Mouse (Mus musculus): ENCODE data around the gene Pigk. TPM values are rescaled to one million over a fixed set of nuclear protein-coding genes. Genes with fewer than 3 reads are reported as not detected.

Gene Pigk
- polyA plus RNA-seq, 1 experiment from 2014 or later: 36.9 TPM

DNA sequence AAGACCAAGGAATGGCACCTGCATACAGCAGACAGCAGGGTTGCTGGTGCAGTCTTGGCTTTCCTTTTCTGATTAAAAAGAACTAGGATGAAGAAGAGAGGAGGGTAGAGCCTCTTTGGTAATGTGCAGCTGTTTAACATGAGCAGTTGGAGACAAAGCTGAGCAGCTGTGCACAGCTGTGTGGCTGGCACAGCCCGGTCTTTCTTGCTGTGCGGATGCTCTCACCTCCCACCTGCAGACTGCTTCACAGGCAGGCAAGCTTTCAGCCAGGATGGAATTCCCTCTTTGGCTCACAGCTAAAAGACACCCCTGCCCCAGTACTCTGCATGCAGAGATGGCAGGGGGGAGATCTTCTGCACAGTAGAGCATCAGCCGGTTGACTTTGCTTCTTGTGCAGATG is 230.9 kb downstream of the Pigk start:
- H3K9me3 ChIP-seq (replicated peaks): no peaks in the 10 kb centered on the region
- H3K4me1 ChIP-seq (replicated peaks): no peaks in the 10 kb centered on the region
- no peak overlapping the region for H3K4me3 ChIP-seq
- H3K4me2 ChIP-seq: no peak overlapping the region
- no peaks in the 10 kb centered on the region for H3K36me3 ChIP-seq
- H3K27me3 ChIP-seq: no peaks in the 10 kb centered on the region
- no peak; the same call in 1 of the 2 replicates for ATAC-seq (replicated peaks; ENCODE audit: insufficient number of reproducible peaks, insufficient read depth, low FRiP score, low read depth)
- no peak overlapping the region for H3K9ac ChIP-seq
- H3K27ac ChIP-seq: no peak overlapping the region
- 69% methylated on average over 3 of the region's 3 CpGs for WGBS

DNA sequence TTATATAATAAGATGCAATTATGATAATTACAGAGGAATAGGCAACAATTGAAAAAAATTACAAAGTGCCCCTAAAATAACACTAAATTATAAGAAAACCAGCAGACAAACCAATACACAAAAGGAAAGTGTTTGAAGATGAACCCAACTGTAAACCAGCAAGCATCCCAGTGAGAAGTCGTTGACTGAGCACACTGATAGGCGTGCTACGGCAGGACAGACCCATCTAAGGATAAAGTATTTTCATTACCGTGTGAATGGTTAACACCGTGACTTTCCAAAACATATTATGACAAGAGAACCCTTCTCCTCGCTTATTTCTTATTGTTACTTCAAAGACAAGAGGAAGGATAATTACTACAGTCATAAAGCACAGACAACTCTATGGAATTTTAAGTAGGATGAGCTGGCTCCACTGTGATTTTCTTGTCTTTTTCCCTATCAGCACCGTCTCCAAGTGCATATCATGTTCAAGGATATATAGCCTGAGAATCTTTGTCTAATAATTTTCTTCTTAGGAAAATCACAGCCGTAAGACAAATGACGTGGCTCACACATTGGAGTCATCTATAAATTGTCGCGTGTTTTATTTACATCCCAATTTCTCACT is 233.2 kb downstream of the Pigk start:
- ATAC-seq (replicated peaks; ENCODE audit: insufficient number of reproducible peaks, insufficient read depth, low FRiP score, low read depth): no peak
- WGBS: 82% methylated on average over 11 of the region's 11 CpGs
- H3K36me3 ChIP-seq: no peaks in the 10 kb centered on the region
- no peak overlapping the region for H3K9ac ChIP-seq
- H3K4me3 ChIP-seq: no peak overlapping the region
- no peak overlapping the region for H3K4me2 ChIP-seq
- no peaks in the 10 kb centered on the region for H3K27me3 ChIP-seq
- H3K4me1 ChIP-seq (replicated peaks): no peaks in the 10 kb centered on the region
- H3K27ac ChIP-seq: no peak overlapping the region
- H3K9me3 ChIP-seq (replicated peaks): no peaks in the 10 kb centered on the region; the same call in 1 of the 2 replicates

DNA sequence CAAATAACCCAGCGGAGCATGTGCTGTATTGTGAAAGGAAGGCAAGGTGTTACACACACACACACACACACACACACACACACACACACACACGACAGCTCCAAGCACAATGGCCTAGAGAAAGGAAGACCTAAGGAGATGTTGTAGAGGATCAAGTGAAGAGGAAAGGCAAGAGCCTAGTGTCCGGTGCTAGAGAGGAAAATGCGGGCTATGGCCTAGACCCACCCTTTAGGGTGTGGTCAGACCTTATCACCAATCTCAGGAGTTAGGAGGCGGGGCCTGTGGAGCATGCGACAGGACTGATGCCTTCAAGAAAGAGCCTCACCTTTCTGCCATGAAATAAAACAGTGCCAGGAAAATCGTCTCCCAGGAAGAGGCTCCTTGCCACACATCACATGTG is 234.7 kb downstream of the Pigk start:
- 85% methylated on average over 7 of the region's 7 CpGs for WGBS

DNA sequence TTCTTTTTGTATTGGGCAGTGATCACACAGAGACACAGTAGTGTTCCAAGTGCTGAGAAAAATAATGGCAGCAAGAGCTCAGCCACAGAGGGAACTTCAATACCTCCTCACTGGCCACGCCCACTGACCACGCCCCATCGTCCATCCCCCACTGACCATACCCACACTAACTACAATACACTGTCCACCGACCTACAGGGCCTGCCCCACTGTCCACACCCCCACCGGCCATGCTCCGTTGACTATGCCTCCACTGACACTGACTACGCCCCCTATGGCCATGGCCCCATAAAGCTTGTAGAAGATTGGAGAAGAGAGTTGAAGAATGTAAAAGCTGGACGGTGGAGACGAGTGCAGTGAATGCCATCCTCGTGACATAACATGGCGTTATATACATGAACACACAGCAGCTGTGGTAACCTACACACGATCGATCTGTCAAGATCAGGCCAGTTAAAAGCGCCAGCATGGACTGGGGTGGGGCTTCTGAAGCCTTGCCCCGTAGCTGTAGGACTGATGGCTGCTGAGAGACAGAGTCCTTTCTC is 235.4 kb downstream of the Pigk start:
- H3K4me3 ChIP-seq: no peak overlapping the region
- H3K9ac ChIP-seq: no peak overlapping the region
- ATAC-seq (replicated peaks; ENCODE audit: insufficient number of reproducible peaks, insufficient read depth, low FRiP score, low read depth): no peak
- no peaks in the 10 kb centered on the region; the same call in 1 of the 2 replicates for H3K9me3 ChIP-seq (replicated peaks)
- no peak overlapping the region for H3K27ac ChIP-seq
- H3K4me2 ChIP-seq: no peak overlapping the region
- no peaks in the 10 kb centered on the region for H3K36me3 ChIP-seq
- H3K27me3 ChIP-seq: no peaks in the 10 kb centered on the region
- H3K4me1 ChIP-seq (replicated peaks): no peaks in the 10 kb centered on the region
- WGBS: 86% methylated on average over 15 of the region's 15 CpGs

More for the DNA sequence above, 234.7 kb downstream of the Pigk start:
- H3K9me3 ChIP-seq (replicated peaks): no peaks in the 10 kb centered on the region; the same call in 1 of the 2 replicates
- H3K4me3 ChIP-seq: no peak overlapping the region
- H3K36me3 ChIP-seq: no peaks in the 10 kb centered on the region
- H3K27me3 ChIP-seq: no peaks in the 10 kb centered on the region
- ATAC-seq (replicated peaks; ENCODE audit: insufficient number of reproducible peaks, insufficient read depth, low FRiP score, low read depth): no peak
- H3K27ac ChIP-seq: no peak overlapping the region
- H3K4me2 ChIP-seq: no peak overlapping the region
- no peaks in the 10 kb centered on the region for H3K4me1 ChIP-seq (replicated peaks)
- no peak overlapping the region for H3K9ac ChIP-seq

DNA sequence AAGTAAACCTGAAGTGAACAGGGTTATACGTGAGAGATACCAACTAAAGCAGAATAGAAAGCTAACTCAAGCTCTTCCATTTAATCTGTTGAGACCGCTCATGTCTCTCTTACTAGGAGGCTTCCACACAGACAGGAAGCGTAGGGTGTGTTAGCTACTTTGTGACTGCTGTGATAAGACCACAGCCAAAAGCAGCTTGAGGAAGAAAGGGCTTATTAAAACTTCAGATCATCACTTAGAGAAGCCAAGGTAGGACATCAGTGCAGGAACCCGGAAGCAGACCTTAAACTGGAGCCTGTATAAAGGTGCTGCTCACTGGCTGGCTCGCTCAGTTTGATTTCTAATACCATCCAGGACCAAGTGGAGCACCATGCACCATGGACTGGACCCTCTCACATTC is 236.4 kb downstream of the Pigk start:
- no peak for ATAC-seq (replicated peaks; ENCODE audit: insufficient number of reproducible peaks, insufficient read depth, low FRiP score, low read depth)
- H3K4me2 ChIP-seq: no peak overlapping the region
- WGBS: 75% methylated on average over 5 of the region's 5 CpGs
- no peaks in the 10 kb centered on the region for H3K36me3 ChIP-seq
- no peak overlapping the region for H3K4me3 ChIP-seq
- no peaks in the 10 kb centered on the region for H3K27me3 ChIP-seq
- no peaks in the 10 kb centered on the region for H3K4me1 ChIP-seq (replicated peaks)
- no peak overlapping the region for H3K27ac ChIP-seq
- no peak overlapping the region for H3K9ac ChIP-seq
- H3K9me3 ChIP-seq (replicated peaks): no peaks in the 10 kb centered on the region; the same call in 1 of the 2 replicates

DNA sequence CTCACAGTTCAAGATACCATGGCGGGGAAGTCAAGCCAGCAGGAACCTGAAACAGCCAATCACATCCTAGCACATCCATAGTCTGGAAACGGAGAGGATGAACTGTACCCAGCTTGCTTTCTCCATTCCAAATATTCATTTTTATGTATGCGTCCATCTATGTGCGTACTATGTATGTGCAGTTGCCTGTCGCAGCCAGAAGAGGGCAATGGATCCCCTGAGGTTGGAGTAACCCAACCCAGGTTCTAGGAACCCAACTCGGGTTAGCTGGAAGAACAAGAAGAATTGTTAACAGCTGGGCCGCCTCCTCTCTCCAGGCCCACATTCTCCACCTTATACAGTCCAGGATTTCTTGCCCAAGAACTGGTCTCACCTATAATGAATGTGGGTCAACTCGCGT is 237.0 kb downstream of the Pigk start:
- 93% methylated on average over 9 of the region's 9 CpGs for WGBS
- Histone ChIP-seq H3K9me3 (replicated peaks) (no peaks in the 10 kb centered on the region; the same call in 1 of the 2 replicates), H3K4me3 (no peak overlapping the region), H3K4me2 (no peak overlapping the region), H3K27me3 (no peaks in the 10 kb centered on the region), H3K36me3 (no peaks in the 10 kb centered on the region), H3K9ac (no peak overlapping the region), H3K27ac (no peak overlapping the region), H3K4me1 (replicated peaks) (no peaks in the 10 kb centered on the region)
- no peak for ATAC-seq (replicated peaks; ENCODE audit: insufficient number of reproducible peaks, insufficient read depth, low FRiP score, low read depth)

DNA sequence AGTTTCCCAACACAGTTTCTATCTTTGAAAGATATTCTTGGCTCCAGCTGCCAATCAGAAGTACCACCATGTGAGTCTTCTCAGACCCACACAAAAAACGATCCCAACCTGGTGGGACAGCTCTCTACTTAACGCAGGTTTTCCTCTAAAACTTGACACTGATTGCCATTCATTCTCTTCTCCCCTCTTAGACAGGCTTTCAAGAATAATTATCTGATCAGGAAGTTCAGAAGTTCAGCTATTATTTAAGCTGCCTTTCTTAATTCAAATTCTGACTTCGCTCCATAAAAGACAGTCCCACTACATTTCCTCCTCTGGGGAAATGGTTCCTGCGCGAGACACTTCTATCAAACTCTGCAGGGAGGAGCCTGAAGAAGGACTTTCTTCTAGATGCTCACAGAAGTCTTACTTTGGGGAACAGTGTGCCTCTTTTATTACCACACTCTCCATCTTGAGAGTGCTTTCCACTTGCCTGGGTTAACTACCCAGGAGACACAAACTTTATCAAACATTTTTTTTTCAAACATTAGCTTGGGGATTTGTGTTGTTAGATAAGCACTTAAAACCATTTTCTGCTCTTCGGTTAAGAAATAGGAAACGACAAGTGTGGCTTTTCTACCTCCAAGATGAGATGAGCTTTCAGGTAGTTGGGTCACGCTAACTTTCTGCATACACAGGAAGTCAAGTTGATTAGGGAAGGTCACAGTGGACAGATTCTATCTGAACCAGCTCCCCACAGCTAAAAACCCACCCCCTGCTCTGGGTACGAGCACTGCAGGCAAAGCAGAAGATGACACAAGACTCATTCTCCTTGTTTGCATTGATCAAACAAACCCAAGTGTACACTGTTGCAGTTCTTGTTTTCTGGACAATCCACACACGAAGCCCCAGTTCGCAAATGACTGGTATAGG is 238.0 kb downstream of the Pigk start:
- Histone ChIP-seq H3K9ac (no peak overlapping the region), H3K9me3 (replicated peaks) (no peaks in the 10 kb centered on the region; the same call in 1 of the 2 replicates), H3K36me3 (no peaks in the 10 kb centered on the region), H3K27ac (no peak overlapping the region), H3K27me3 (no peaks in the 10 kb centered on the region), H3K4me2 (no peak overlapping the region), H3K4me1 (replicated peaks) (no peaks in the 10 kb centered on the region), H3K4me3 (no peak overlapping the region)
- no peak for ATAC-seq (replicated peaks; ENCODE audit: insufficient number of reproducible peaks, insufficient read depth, low FRiP score, low read depth)
- WGBS: 60% methylated on average over 11 of the region's 11 CpGs

DNA sequence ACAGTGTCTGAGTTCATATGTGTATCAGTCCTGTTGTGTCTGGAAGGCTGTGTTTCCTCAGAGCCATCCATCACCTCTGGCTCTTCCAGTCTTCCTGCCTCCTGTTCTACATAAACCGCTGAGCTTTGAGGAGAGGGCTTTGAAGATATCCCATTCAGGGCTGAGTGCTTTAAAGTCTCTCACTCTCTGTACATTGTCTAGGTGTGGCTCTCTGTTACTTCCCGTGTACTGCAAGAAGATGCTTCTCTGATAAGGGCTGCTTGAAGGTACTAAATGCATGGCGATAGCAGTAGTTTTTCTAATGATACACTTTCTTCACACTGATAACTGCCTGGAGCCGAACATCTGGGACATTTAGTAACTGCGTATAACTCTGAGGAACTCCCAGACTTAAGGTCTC is 242.1 kb downstream of the Pigk start:
- Histone ChIP-seq H3K27me3 (no peaks in the 10 kb centered on the region), H3K4me2 (no peak overlapping the region), H3K36me3 (no peaks in the 10 kb centered on the region), H3K4me1 (replicated peaks) (no peaks in the 10 kb centered on the region), H3K9ac (no peak overlapping the region), H3K27ac (no peak overlapping the region), H3K4me3 (no peak overlapping the region), H3K9me3 (replicated peaks) (no peaks in the 10 kb centered on the region; the same call in 1 of the 2 replicates)
- no peak for ATAC-seq (replicated peaks; ENCODE audit: insufficient number of reproducible peaks, insufficient read depth, low FRiP score, low read depth)
- 50% methylated on average over 5 of the region's 5 CpGs for WGBS

DNA sequence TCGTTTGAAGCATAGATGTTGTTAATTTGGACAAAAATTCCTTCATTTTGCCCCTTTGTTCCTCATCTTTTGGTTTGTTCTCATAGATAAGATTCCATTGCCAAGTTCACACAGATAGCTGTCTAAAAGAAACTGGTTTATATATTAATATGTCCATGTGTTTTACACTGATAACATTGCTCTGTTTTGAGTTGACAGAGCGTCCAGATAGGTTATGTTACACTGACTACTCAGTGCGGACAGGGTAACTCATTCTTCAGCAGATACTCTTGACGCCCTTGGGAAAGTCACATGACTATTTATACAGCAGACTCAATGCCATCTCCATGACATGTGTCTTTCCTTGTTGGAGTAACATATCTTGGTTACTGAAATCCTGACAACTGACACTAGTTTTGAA is 242.9 kb downstream of the Pigk start:
- H3K9me3 ChIP-seq (replicated peaks): no peaks in the 10 kb centered on the region; the same call in 1 of the 2 replicates
- H3K36me3 ChIP-seq: no peaks in the 10 kb centered on the region
- no peak overlapping the region for H3K27ac ChIP-seq
- H3K4me2 ChIP-seq: no peak overlapping the region
- H3K4me3 ChIP-seq: no peak overlapping the region
- H3K27me3 ChIP-seq: no peaks in the 10 kb centered on the region
- WGBS: 64% methylated on average over 4 of the region's 4 CpGs
- no peaks in the 10 kb centered on the region for H3K4me1 ChIP-seq (replicated peaks)
- H3K9ac ChIP-seq: no peak overlapping the region
- no peak for ATAC-seq (replicated peaks; ENCODE audit: insufficient number of reproducible peaks, insufficient read depth, low FRiP score, low read depth)

DNA sequence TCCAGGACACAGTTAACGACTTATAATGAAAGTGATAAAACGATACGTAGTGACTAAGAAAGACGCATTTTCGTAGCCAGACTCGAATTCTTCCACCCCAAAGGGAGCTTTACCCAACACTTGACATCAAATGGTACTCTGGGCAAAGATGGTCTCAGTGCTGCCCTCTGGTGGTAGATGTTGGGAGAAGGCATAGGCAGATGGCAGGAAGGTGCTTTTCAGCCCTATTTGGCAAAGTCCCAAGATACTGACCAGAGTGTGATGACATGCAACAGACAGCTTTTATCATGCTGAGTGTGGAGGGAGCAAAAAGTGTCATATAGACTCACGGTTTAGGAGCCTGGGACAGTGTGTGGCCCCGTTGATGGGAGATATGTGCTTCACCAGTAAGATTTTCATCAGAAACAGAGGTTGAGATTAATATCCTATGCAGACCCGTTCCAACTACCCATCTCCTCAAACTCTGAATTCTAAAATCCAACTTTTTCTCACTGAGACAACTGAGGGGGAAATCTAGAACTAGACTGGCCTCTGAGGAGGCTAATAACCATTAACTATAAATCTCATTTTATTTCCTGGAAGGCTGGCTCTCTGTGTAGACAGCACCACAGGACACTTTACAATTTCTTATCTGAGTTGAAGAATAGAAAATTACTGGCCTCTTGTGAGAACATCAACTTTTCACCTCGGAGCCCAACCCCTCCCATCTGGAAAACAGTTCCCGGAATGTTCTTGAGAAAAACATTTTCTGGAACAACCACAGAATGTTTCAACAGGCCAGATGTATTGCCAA is 244.7 kb downstream of the Pigk start:
- H3K4me2 ChIP-seq: no peak overlapping the region
- no peaks in the 10 kb centered on the region for H3K27me3 ChIP-seq
- H3K4me3 ChIP-seq: no peak overlapping the region
- H3K27ac ChIP-seq: no peak overlapping the region
- whole genome bisulfite sequencing: 53% methylated on average over 11 of the region's 11 CpGs
- no peaks in the 10 kb centered on the region; the same call in 1 of the 2 replicates for H3K9me3 ChIP-seq (replicated peaks)
- H3K9ac ChIP-seq: no peak overlapping the region
- no peaks in the 10 kb centered on the region for H3K4me1 ChIP-seq (replicated peaks)
- H3K36me3 ChIP-seq: no peaks in the 10 kb centered on the region
- no peak for ATAC-seq (replicated peaks; ENCODE audit: insufficient number of reproducible peaks, insufficient read depth, low FRiP score, low read depth)

DNA sequence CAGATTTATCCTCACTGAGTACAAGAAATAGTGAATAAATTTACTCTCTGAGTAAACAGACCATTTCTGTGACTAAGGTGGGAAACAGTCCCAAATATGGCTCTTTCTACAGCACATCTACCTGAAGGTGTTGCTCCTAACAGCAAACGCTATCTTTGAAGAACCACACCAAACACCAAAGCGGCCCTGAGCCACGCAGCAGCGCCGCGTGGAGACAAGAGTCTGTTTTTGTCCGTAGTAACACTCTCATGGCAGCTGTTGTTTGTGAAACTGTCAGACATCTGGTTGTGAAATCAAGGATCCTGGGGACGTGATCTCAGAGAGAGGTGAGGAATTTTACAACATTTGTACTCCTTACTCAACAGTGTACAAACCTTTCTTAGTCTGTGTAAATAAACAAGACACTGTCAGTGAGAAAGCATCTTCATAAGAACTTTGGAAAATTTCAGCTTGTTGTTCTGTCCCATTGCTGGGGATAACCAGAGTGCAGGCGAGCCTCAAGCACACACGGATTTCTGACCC is 248.0 kb downstream of the Pigk start:
- Histone ChIP-seq H3K4me2 (no peak overlapping the region), H3K36me3 (no peaks in the 10 kb centered on the region), H3K9me3 (replicated peaks) (no peaks in the 10 kb centered on the region; the same call in 1 of the 2 replicates), H3K9ac (no peak overlapping the region), H3K4me3 (no peak overlapping the region), H3K4me1 (replicated peaks) (no peaks in the 10 kb centered on the region), H3K27me3 (no peaks in the 10 kb centered on the region), H3K27ac (no peak overlapping the region)
- no peak for ATAC-seq (replicated peaks; ENCODE audit: insufficient number of reproducible peaks, insufficient read depth, low FRiP score, low read depth)
- 67% methylated on average over 10 of the region's 10 CpGs for WGBS
